Mouse (Mus musculus): ENCODE data around the gene Mrvi1. TPM values are rescaled to one million over a fixed set of nuclear protein-coding genes. Genes with fewer than 3 reads are reported as not detected.

The Mrvi1 gene
- polyA plus RNA-seq, 1 experiment from 2014 or later, result 0.59 TPM

GRCm38 (mm10) chr7:110998887-110999827 is 16.9 kb upstream of the Mrvi1 start:
- H3K4me1 ChIP-seq, result no peaks in the 10 kb centered on the region
- no peaks in the 10 kb centered on the region for H3K27me3 ChIP-seq (replicated peaks)
- no peak overlapping the region for H3K9ac ChIP-seq
- no peak overlapping the region for H3K4me2 ChIP-seq
- no peak overlapping the region for H3K27ac ChIP-seq
- H3K36me3 ChIP-seq (replicated peaks), result no peaks in the 10 kb centered on the region
- WGBS, result 84% methylated on average over 15 of the region's 15 CpGs
- H3K9me3 ChIP-seq, result no peaks in the 10 kb centered on the region
- ATAC-seq (replicated peaks), result no peak
- H3K4me3 ChIP-seq, result no peak overlapping the region

DNA sequence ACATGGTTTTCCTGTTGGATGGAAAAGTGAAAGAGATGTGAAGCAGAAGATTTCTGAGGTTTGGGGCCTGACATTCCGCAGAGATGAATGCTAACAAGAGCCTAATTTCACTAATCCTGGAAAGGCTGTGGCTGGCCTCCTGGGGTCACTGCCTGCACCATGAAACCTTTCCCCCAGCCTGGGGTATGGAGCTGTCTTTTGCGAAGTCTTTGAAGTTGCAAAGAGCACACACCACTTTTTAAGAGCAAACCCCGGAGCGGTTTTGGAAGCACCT is 8.9 kb upstream of the Mrvi1 start:
- 36% methylated on average over 4 of the region's 4 CpGs for WGBS
- Histone ChIP-seq H3K9me3 (no peaks in the 10 kb centered on the region), H3K4me1 (no peaks in the 10 kb centered on the region), H3K27me3 (replicated peaks) (no peaks in the 10 kb centered on the region), H3K4me2 (no peak overlapping the region), H3K36me3 (replicated peaks) (no peaks in the 10 kb centered on the region), H3K27ac (no peak overlapping the region), H3K9ac (no peak overlapping the region), H3K4me3 (no peak overlapping the region)
- no peak for ATAC-seq (replicated peaks)

- Histone ChIP-seq H3K4me2 (no peak overlapping the region), H3K27me3 (replicated peaks) (no peaks in the 10 kb centered on the region), H3K4me1 (no peaks in the 10 kb centered on the region), H3K4me3 (no peak overlapping the region), H3K36me3 (replicated peaks) (no peaks in the 10 kb centered on the region), H3K27ac (no peak overlapping the region), H3K9ac (no peak overlapping the region), H3K9me3 (no peaks in the 10 kb centered on the region)
- no peak for ATAC-seq (replicated peaks)
- WGBS, result 64% methylated on average over 5 of the region's 5 CpGs
Measured at GRCm38 (mm10) chr7:110990356-110991220, 8.3 kb upstream of the Mrvi1 start.

- Histone ChIP-seq H3K27ac (no peak overlapping the region), H3K36me3 (replicated peaks) (no peaks in the 10 kb centered on the region), H3K9ac (no peak overlapping the region), H3K4me2 (no peak overlapping the region), H3K27me3 (replicated peaks) (no peaks in the 10 kb centered on the region), H3K4me3 (no peak overlapping the region), H3K9me3 (no peaks in the 10 kb centered on the region), H3K4me1 (no peaks in the 10 kb centered on the region)
- WGBS, result 80% methylated on average over 5 of the region's 5 CpGs
- ATAC-seq (replicated peaks), result no peak
Measured at GRCm38 (mm10) chr7:110989286-110989879, 7.1 kb upstream of the Mrvi1 start.

DNA sequence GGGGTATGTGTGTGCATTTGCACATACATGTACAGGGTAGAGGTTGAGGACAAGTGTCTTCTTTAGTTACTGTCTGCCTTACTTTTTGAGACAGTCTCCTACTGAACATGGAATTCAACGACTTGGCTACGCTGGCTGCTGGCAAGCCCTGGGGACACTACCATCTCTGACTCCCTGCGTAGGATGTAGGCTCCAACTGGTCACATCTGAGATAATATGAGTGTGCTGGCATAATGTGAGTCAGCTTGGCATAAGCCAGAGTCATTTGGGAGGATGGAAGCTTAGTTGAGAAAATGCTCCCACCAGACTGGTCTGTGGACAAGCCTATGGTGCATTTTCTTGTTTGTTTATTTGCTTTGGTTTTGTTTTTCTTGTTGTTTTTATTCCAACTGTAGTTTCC is 5.8 kb upstream of the Mrvi1 start:
- no peaks in the 10 kb centered on the region for H3K9me3 ChIP-seq
- ATAC-seq (replicated peaks), result no peak
- H3K9ac ChIP-seq, result no peak overlapping the region
- no peak overlapping the region for H3K27ac ChIP-seq
- H3K36me3 ChIP-seq (replicated peaks), result no peaks in the 10 kb centered on the region
- WGBS, result 89% methylated on average over 3 of the region's 3 CpGs
- no peak overlapping the region for H3K4me2 ChIP-seq
- no peak overlapping the region for H3K4me3 ChIP-seq
- H3K27me3 ChIP-seq (replicated peaks), result no peaks in the 10 kb centered on the region
- no peaks in the 10 kb centered on the region for H3K4me1 ChIP-seq

DNA sequence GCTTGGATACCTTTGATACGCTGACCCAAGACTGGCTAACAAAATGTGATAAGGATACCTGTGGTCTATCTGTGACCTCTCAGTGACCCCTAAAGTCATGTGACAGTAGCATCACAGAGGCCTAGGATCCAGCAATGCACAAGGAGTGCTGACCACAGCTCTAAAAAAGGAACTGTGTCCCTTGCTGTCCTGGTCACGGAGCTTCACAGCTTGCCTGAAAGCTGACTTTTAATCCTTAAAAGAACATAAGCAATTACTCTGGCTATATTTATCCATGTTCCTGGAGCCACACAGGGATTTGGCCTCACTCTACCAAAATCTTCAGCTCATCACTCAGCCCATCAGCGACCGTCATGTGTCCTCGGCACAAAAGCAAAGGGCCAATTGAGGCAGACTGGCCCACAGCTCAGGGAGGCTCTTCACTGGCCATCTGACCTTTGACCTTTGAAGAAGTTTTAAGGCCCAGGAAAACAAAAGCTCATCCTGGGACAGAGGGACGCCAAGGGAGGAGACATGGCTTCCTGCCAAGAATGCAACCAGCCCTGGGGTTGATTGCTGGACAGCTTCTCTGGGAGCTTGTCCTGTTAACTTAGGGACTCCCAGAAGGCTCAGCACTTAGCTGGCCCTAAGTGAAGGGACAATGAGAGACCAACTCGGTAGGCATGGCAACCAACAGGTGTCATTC is 3.5 kb upstream of the Mrvi1 start:
- H3K9me3 ChIP-seq, result no peaks in the 10 kb centered on the region
- 46% methylated on average over 7 of the region's 7 CpGs for WGBS

GRCm38 (mm10) chr7:110983621-110984020 is 1.4 kb upstream of the Mrvi1 start:
- H3K27me3 ChIP-seq (replicated peaks), result no peaks in the 10 kb centered on the region
- 75% methylated on average over 5 of the region's 5 CpGs for WGBS
- H3K36me3 ChIP-seq (replicated peaks), result no peaks in the 10 kb centered on the region
- no peaks in the 10 kb centered on the region for H3K9me3 ChIP-seq
- H3K4me1 ChIP-seq, result no peaks in the 10 kb centered on the region
- H3K4me2 ChIP-seq, result no peak overlapping the region
- no peak overlapping the region for H3K4me3 ChIP-seq
- H3K27ac ChIP-seq, result no peak overlapping the region
- ATAC-seq (replicated peaks), result no peak
- H3K9ac ChIP-seq, result no peak overlapping the region

More for the DNA sequence above, 3.5 kb upstream of the Mrvi1 start:
- Histone ChIP-seq H3K36me3 (replicated peaks) (no peaks in the 10 kb centered on the region), H3K4me1 (no peaks in the 10 kb centered on the region), H3K4me3 (no peak overlapping the region), H3K4me2 (no peak overlapping the region), H3K27ac (no peak overlapping the region), H3K9ac (no peak overlapping the region), H3K27me3 (replicated peaks) (no peaks in the 10 kb centered on the region)
- no peak for ATAC-seq (replicated peaks)

DNA sequence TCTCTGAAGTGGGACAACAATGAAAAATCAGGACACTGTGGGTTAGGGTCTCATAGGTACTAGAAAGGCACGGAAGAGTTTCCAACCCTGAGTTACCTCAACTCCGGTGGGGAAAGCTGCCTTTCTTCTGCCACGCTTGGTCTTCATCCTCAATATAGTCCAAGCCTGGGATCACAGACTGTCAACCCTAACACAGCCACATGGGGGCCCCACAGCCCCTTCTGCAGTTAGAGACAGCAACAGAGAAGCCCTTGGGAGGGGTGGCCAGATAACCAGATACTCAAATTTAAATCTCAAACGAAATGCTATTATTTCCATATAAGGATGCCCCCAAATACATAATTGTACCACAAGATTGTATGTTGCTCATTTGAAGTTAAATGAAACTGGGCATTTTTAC is 503 bp upstream of the Mrvi1 start:
- Histone ChIP-seq H3K27me3 (replicated peaks) (no peaks in the 10 kb centered on the region), H3K4me2 (no peak overlapping the region), H3K27ac (no peak overlapping the region), H3K4me1 (no peaks in the 10 kb centered on the region), H3K36me3 (replicated peaks) (no peaks in the 10 kb centered on the region), H3K9ac (no peak overlapping the region), H3K4me3 (no peak overlapping the region), H3K9me3 (no peaks in the 10 kb centered on the region)
- no peak for ATAC-seq (replicated peaks)
- WGBS, result 66% methylated on average over 4 of the region's 4 CpGs

DNA sequence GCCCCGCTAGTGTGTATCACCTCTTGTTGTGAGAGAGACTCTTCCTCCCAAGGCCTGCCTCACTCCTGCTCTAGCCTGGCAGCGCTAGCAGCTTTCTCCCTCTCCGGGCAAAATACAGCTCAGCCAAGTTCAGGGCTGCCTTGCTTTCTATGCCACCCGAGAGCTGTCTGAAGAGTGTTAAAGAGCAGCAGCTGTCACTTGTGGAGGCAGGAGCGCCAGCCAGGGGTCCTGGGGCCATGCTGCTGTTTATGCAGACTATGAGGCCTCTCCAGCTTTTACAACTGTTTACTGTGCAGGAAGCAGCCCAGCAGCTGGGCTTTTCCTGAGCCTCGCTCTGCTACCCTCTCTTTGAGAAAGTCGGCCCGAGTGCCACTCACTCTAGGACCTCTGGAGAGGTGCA is 1.2 kb downstream of the Mrvi1 start:
- no peaks in the 10 kb centered on the region for H3K4me1 ChIP-seq
- no peak overlapping the region for H3K9ac ChIP-seq
- no peak overlapping the region for H3K4me3 ChIP-seq
- H3K9me3 ChIP-seq, result no peaks in the 10 kb centered on the region
- no peak overlapping the region for H3K27ac ChIP-seq
- no peaks in the 10 kb centered on the region for H3K27me3 ChIP-seq (replicated peaks)
- no peak for ATAC-seq (replicated peaks)
- no peak overlapping the region for H3K4me2 ChIP-seq
- 82% methylated on average over 8 of the region's 8 CpGs for WGBS
- no peaks in the 10 kb centered on the region for H3K36me3 ChIP-seq (replicated peaks)

- no peak overlapping the region for H3K4me3 ChIP-seq
- H3K4me1 ChIP-seq, result no peaks in the 10 kb centered on the region
- no peaks in the 10 kb centered on the region for H3K27me3 ChIP-seq (replicated peaks)
- no peaks in the 10 kb centered on the region for H3K9me3 ChIP-seq
- no peak for ATAC-seq (replicated peaks)
- 90% methylated on average over 7 of the region's 7 CpGs for WGBS
- no peak overlapping the region for H3K9ac ChIP-seq
- H3K36me3 ChIP-seq (replicated peaks), result no peaks in the 10 kb centered on the region
- H3K27ac ChIP-seq, result no peak overlapping the region
- no peak overlapping the region for H3K4me2 ChIP-seq
Measured at GRCm38 (mm10) chr7:110977699-110978392, 4.4 kb downstream of the Mrvi1 start.

DNA sequence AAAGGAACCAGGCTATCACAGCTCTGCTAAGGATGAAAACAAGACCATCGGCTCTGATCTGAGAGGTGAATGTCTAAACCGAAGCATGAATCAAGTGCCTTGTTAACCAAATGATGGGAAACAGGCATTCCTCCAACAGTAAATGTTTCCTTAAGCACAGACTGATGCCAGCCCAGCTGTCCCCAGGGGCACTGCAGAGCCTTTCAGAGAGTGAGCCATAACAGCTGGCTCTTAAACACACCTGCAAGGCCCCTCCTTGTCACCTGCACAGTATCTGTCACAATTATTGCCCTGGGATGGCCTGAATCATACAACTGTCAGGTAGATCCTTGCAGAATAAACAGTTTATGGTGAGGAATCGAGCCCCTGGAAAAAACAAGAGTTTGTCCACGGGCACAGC is 8.8 kb downstream of the Mrvi1 start:
- Histone ChIP-seq H3K4me2 (no peak overlapping the region), H3K27me3 (replicated peaks) (no peaks in the 10 kb centered on the region), H3K36me3 (replicated peaks) (no peaks in the 10 kb centered on the region), H3K27ac (no peak overlapping the region), H3K9me3 (no peaks in the 10 kb centered on the region), H3K9ac (no peak overlapping the region), H3K4me3 (no peak overlapping the region), H3K4me1 (no peaks in the 10 kb centered on the region)
- ATAC-seq (replicated peaks), result no peak
- WGBS, result 80% methylated on average over 4 of the region's 4 CpGs
